ENCODE assay signal across 10 mouse cellular contexts in the genomic region with DNA sequence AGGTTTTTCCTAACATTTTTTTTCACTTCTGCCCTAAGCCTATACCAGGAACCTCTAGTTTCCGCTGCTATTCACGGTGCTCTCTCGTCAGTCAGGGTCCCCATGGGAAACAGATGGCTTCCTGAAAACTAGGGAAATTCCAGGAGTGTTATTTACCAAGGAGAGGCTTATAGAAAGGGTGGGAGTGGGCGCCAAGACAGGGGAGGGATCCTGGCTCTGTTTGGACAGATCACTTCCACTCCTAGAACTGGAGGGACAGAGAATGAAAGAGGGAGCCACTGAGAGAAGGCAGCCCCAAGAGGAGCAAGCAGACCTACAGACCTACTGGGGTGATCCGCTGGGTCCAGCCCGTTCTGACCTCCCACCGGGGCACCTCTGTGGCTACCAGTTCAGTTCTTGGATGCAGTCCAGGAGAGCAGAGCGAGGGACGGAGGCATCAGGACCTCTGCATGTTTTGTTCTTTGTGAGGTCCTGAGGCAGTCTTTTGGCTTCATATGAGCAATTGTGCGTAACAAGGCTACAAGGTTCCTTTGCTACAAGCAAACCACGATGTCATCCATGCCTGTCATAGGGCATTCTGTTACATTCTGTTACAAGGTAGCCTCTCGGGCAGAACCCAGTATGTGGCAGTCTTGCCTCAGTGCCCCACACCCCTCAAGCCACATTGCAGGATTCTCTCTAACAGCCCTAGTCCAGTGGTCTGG. TPM values are rescaled to one million over a fixed set of nuclear protein-coding genes. Genes with fewer than 3 reads are reported as not detected.
DNase-seq lines count a peak whose midpoint lies in the region; ATAC-seq and TF ChIP-seq lines count a peak whose summit lies in the region.
"Had no signal": no experiment of that assay in that cellular context is flagged by ENCODE, and none has a peak within 500 bp of the region (broad histone marks: within the 10 kb centered on the region; RNA-seq: fewer than 3 reads in every experiment).

No protein-coding gene starts in this region.

- no peak for DNase-seq in liver
- peak; percentile 43 for DNase-seq in heart, postnatal 4 days
- DNase-seq in spleen, adult 18-20 months: no peak
- DNase-seq in layer of hippocampus, postnatal 14 days (ENCODE audit: low spot score in 2 of 2): no peak
- DNase-seq in thymus, adult 2 months: no peak

- H3K36me3 ChIP-seq in liver, embryonic 12.5 days: no peaks in the 10 kb centered on the region
- H3K36me3 ChIP-seq in embryonic facial prominence, embryonic 13.5 days: no peaks in the 10 kb centered on the region
- H3K36me3 ChIP-seq in limb, embryonic 13.5 days: no peaks in the 10 kb centered on the region
- H3K36me3 ChIP-seq in thymus, adult 2 months (ENCODE audit: control insufficient read depth, insufficient read depth, low read length): no peaks in the 10 kb centered on the region
- H3K36me3 ChIP-seq: neural tube, embryonic 12.5 days had no signal

- H3K27me3 ChIP-seq in liver, embryonic 12.5 days (replicated peaks): peaks cover 29% of the 10 kb centered on the region
- peaks cover 4% of the 10 kb centered on the region; the same call in 1 of the 2 replicates for H3K27me3 ChIP-seq in embryonic facial prominence, embryonic 13.5 days
- no peaks in the 10 kb centered on the region for H3K27me3 ChIP-seq in limb, embryonic 13.5 days
- H3K27me3 ChIP-seq in thymus, adult 2 months (ENCODE audit: control insufficient read depth, insufficient read depth, low read length): no peaks in the 10 kb centered on the region
- H3K27me3 ChIP-seq: neural tube, embryonic 12.5 days had no signal

- TF ChIP-seq CTCF in thymus, adult 2 months (IDR thresholded peaks at IDR 0.05; ENCODE audit: borderline replicate concordance, control insufficient read depth, extremely low read depth, insufficient read depth, low read length, poor library complexity): no peak

- no peaks in the 10 kb centered on the region for H3K9me3 ChIP-seq in liver, embryonic 12.5 days (replicated peaks)
- no peaks in the 10 kb centered on the region for H3K9me3 ChIP-seq in embryonic facial prominence, embryonic 13.5 days
- no peaks in the 10 kb centered on the region for H3K9me3 ChIP-seq in limb, embryonic 13.5 days
- H3K9me3 ChIP-seq: neural tube, embryonic 12.5 days had no signal

- peaks cover 11% of the 10 kb centered on the region; the same call in 1 of the 2 replicates for H3K4me1 ChIP-seq in liver, embryonic 12.5 days
- peaks cover 9% of the 10 kb centered on the region for H3K4me1 ChIP-seq in embryonic facial prominence, embryonic 13.5 days
- peaks cover 19% of the 10 kb centered on the region for H3K4me1 ChIP-seq in limb, embryonic 13.5 days
- H3K4me1 ChIP-seq in thymus, adult 2 months (replicated peaks; ENCODE audit: control insufficient read depth, insufficient read depth, low read length): peaks cover 16% of the 10 kb centered on the region
- H3K4me1 ChIP-seq: neural tube, embryonic 12.5 days had no signal

- no peak for ATAC-seq in liver, embryonic 12.5 days
- no peak for ATAC-seq in embryonic facial prominence, embryonic 13.5 days (ENCODE audit: insufficient number of reproducible peaks, insufficient read depth, low FRiP score, low TSS enrichment, low read depth)
- ATAC-seq in limb, embryonic 13.5 days (ENCODE audit: low FRiP score, low read depth): no peak

- peak overlapping the region; percentile 46; the same call in 1 of the 2 replicates for H3K27ac ChIP-seq in liver, embryonic 12.5 days
- no peak overlapping the region for H3K27ac ChIP-seq in embryonic facial prominence, embryonic 13.5 days
- H3K27ac ChIP-seq in limb, embryonic 13.5 days: peak overlapping the region; percentile 29
- no peak overlapping the region for H3K27ac ChIP-seq in thymus, adult 2 months (ENCODE audit: control insufficient read depth, insufficient read depth, low read length)
- H3K27ac ChIP-seq: neural tube, embryonic 12.5 days had no signal

- TF ChIP-seq POLR2A in thymus, adult 2 months (IDR thresholded peaks at IDR 0.05; ENCODE audit: control insufficient read depth, extremely low read depth, insufficient read depth, low read length, poor library complexity): no peak

- WGBS in liver, embryonic 12.5 days (ENCODE audit: insufficient replicate concordance): 56% methylated on average over 12 of the region's 12 CpGs
- WGBS in embryonic facial prominence, embryonic 13.5 days: 47% methylated on average over 12 of the region's 12 CpGs
- WGBS in limb, embryonic 13.5 days: 48% methylated on average over 12 of the region's 12 CpGs
- WGBS in thymus, adult 2 months: 84% methylated on average over 12 of the region's 12 CpGs

- no peak overlapping the region for H3K4me2 ChIP-seq in liver, embryonic 12.5 days
- H3K4me2 ChIP-seq in embryonic facial prominence, embryonic 13.5 days: no peak overlapping the region
- H3K4me2 ChIP-seq in limb, embryonic 13.5 days (replicated peaks): peak overlapping the region; percentile 19; the same call in 1 of the 2 replicates
- H3K4me2 ChIP-seq: neural tube, embryonic 12.5 days had no signal

- H3K9ac ChIP-seq in liver, embryonic 12.5 days: no peak overlapping the region
- 0 out of 2 replicates have a peak overlapping the region, but pooled peaks have one; percentile 6 for H3K9ac ChIP-seq in embryonic facial prominence, embryonic 13.5 days
- 0 out of 2 replicates have a peak overlapping the region, but pooled peaks have one; percentile 0 for H3K9ac ChIP-seq in limb, embryonic 13.5 days
- H3K9ac ChIP-seq: neural tube, embryonic 12.5 days had no signal

- H3K4me3 ChIP-seq in liver, embryonic 12.5 days: no peak overlapping the region
- no peak overlapping the region for H3K4me3 ChIP-seq in embryonic facial prominence, embryonic 13.5 days
- H3K4me3 ChIP-seq in limb, embryonic 13.5 days: no peak overlapping the region
- H3K4me3 ChIP-seq in thymus, adult 2 months (ENCODE audit: control insufficient read depth, insufficient read depth, low read length): no peak overlapping the region
- H3K4me3 ChIP-seq: neural tube, embryonic 12.5 days had no signal

RNA-seq across cellular contexts. Expression of a gene that starts 8.8 kb away (rescaled TPM):
- 7.3 and 8.1 TPM in 2 replicates for polyA plus RNA-seq in liver, embryonic 12.5 days (2016; fragmentation: Nextera tagmentation; extraction: Ambion mirVana)
- polyA plus RNA-seq in embryonic facial prominence, embryonic 13.5 days (2015; fragmentation: Nextera tagmentation; extraction: Ambion mirVana): 12.3 and 15.2 TPM in 2 replicates
- 10 to 100 TPM; 24.8 to 25.7 TPM for total RNA-seq in heart, postnatal 4 days (2021)
- 12.0 and 13.2 TPM in 2 replicates for polyA plus RNA-seq in limb, embryonic 13.5 days (2015; fragmentation: Nextera tagmentation; extraction: Ambion mirVana)
- 10 to 100 TPM; 79.3 to 83.0 TPM for total RNA-seq in layer of hippocampus, postnatal 14 days (2021)
- 28.1 and 30.1 TPM in 2 replicates for polyA plus RNA-seq in thymus, adult 2 months (2012; rRNA removed)

RNA-seq across cellular contexts. Expression of a gene that starts 50.1 kb away (rescaled TPM):
- polyA plus RNA-seq in liver, embryonic 12.5 days (2016; fragmentation: Nextera tagmentation; extraction: Ambion mirVana): 593 and 604 TPM in 2 replicates
- 644 and 681 TPM in 2 replicates for polyA plus RNA-seq in embryonic facial prominence, embryonic 13.5 days (2015; fragmentation: Nextera tagmentation; extraction: Ambion mirVana)
- total RNA-seq in heart, postnatal 4 days (2021): 1,000 to 10,000 TPM; 1,243 to 1,298 TPM
- polyA plus RNA-seq in limb, embryonic 13.5 days (2015; fragmentation: Nextera tagmentation; extraction: Ambion mirVana): 622 and 628 TPM in 2 replicates
- 100 to 1,000 TPM; 434 to 440 TPM for total RNA-seq in layer of hippocampus, postnatal 14 days (2021)
- 32.8 and 46.5 TPM in 2 replicates for polyA plus RNA-seq in thymus, adult 2 months (2012; rRNA removed)

RNA-seq across cellular contexts. Expression of a gene that starts 54.7 kb away (rescaled TPM):
- polyA plus RNA-seq in liver, embryonic 12.5 days (2016; fragmentation: Nextera tagmentation; extraction: Ambion mirVana): 0.04 and 0.10 TPM in 2 replicates
- 0.34 and 1.1 TPM in 2 replicates for polyA plus RNA-seq in embryonic facial prominence, embryonic 13.5 days (2015; fragmentation: Nextera tagmentation; extraction: Ambion mirVana)
- total RNA-seq in heart, postnatal 4 days (2021): under 1 TPM; 0.33 to 0.50 TPM
- polyA plus RNA-seq in limb, embryonic 13.5 days (2015; fragmentation: Nextera tagmentation; extraction: Ambion mirVana): 0.68 and 0.98 TPM in 2 replicates
- total RNA-seq in layer of hippocampus, postnatal 14 days (2021): under 1 TPM; 0.12 to 0.16 TPM
- polyA plus RNA-seq in thymus, adult 2 months (2012; rRNA removed): 0.09 and 0.15 TPM in 2 replicates
- total RNA-seq: megakaryocyte progenitor cell, adult 5-6 weeks had no signal

Comparison
In these comparisons a context has a peak if more than half of its experiments do, and no peak if none do; other contexts are left out.
1. H3K27ac ChIP-seq: peak in liver, embryonic 12.5 days (single experiment) and limb, embryonic 13.5 days (single experiment); none in embryonic facial prominence, embryonic 13.5 days (single experiment) and thymus, adult 2 months (single experiment).
2. RNA of a gene that starts 50.1 kb away (polyA plus RNA-seq): 644 to 681 TPM in embryonic facial prominence, embryonic 13.5 days, 622 to 628 TPM in limb, embryonic 13.5 days and 593 to 604 TPM in liver, embryonic 12.5 days; 32.8 to 46.5 TPM in thymus, adult 2 months; every median in the first group is over 10 times any median in the second.